Comparison of ENCODE assay signal across 17 mouse cellular contexts in genomic region chr7:81899361-81899760, GRCm38 (mm10). TPM values are rescaled to one million over a fixed set of nuclear protein-coding genes. Genes with fewer than 3 reads are reported as not detected.
"Had no signal": no experiment of that assay in that cellular context is flagged by ENCODE, and none has a peak within 500 bp of the region (broad histone marks: within the 10 kb centered on the region; RNA-seq: fewer than 3 reads in every experiment).

No protein-coding gene starts in this region.

- H3K4me1 ChIP-seq: limb, embryonic 10.5 days; liver, embryonic 15.5 days; midbrain, embryonic 13.5 days had no signal

- H3K36me3 ChIP-seq: liver, embryonic 15.5 days had no signal

- H3K4me2 ChIP-seq: liver, embryonic 11.5 days; liver, embryonic 15.5 days; midbrain, embryonic 13.5 days had no signal

- H3K9me3 ChIP-seq: limb, embryonic 10.5 days; liver, embryonic 15.5 days; midbrain, embryonic 13.5 days had no signal

- H3K27me3 ChIP-seq: midbrain, embryonic 13.5 days had no signal

- H3K27ac ChIP-seq: layer of hippocampus, adult 2 months; limb, embryonic 10.5 days; liver, embryonic 15.5 days; midbrain, embryonic 13.5 days; stomach, postnatal 0 days had no signal

- ATAC-seq: lung, postnatal 0 days; midbrain, embryonic 13.5 days had no signal

- DNase-seq: kidney, adult 8-10 months; lung, adult 2 months; lung, postnatal 36 days; right cerebral cortex, adult 18-20 months; right cerebral cortex, postnatal 25 days; thymus, postnatal 14 days had no signal

- H3K9ac ChIP-seq: liver, embryonic 15.5 days; midbrain, embryonic 13.5 days had no signal

- H3K4me3 ChIP-seq: layer of hippocampus, adult 2 months; limb, embryonic 10.5 days; liver, embryonic 15.5 days; midbrain, embryonic 13.5 days had no signal

RNA-seq across cellular contexts. Expression of gene Gm10160, which starts 43.8 kb away (rescaled TPM):
- polyA plus RNA-seq: limb, embryonic 10.5 days; limb, embryonic 14.5 days; liver, embryonic 11.5 days; liver, embryonic 15.5 days; lung, adult 2 months; lung, postnatal 0 days; midbrain, embryonic 13.5 days; midbrain, postnatal 0 days; neural tube, embryonic 14.5 days; small intestine, adult 2 months; stomach, postnatal 0 days had no signal
